Mouse (Mus musculus): ENCODE measurements at regions not wholly inside any gene's neighbourhood (a gene's known extent, or its start where the extent isn't known, plus 50 kb on each side); places are given as distances from the start of the nearest gene placed in this dataset.

DNA sequence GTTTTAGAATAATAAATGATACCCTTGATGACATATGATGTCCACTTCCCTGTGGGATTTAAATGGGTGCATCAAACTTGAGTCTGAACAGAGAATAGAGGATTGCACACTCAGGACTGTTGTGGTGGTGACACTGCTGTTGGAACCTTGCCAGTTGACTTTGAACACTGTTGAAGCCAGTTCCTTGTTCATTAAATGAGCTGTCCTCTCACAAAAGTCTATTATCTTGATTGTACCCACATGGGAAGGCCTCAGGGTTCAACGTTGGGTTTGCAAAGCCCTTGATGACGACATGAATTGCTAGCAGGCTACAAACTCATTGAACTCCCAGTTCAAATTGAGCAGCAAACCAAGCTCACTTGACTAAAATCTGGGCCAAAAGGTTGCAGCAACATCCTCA lies 237.3 kb upstream of the Atp2b1 start:
- Histone ChIP-seq H3K36me3 (replicated peaks) (no peaks in the 10 kb centered on the region), H3K9me3 (no peaks in the 10 kb centered on the region), H3K4me1 (no peaks in the 10 kb centered on the region), H3K4me3 (no peak overlapping the region), H3K27me3 (ENCODE audit: poor library complexity, severe bottlenecking) (no peaks in the 10 kb centered on the region), H3K27ac (no peak overlapping the region)
- no peak for DNase-seq (ENCODE audit: extremely low spot score, low spot score)
- 85% methylated on average over 2 of the region's 2 CpGs for WGBS

DNA sequence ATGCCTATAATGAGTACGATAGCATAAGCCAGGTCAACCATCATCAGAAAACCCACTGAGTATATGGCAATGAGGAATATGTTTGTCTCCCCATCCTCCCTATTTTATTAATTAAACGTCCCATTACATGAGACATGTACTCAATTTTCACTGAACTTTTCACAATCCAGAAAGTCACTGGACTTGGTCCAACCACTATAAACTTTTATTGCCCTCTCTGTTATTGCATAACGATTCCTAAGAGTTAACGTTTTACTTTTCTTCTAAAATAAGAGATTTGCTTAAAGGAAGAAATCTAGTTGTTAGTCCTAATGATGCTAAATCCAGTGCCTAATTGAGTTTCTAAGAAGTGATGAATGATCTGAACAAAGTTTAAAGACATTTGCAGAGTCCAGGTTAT lies 236.0 kb upstream of the Atp2b1 start:
- whole genome bisulfite sequencing, result 92% methylated on average over 4 of the region's 4 CpGs
- H3K4me1 ChIP-seq, result no peaks in the 10 kb centered on the region
- H3K27ac ChIP-seq, result no peak overlapping the region
- no peaks in the 10 kb centered on the region for H3K36me3 ChIP-seq (replicated peaks)
- no peak overlapping the region for H3K4me3 ChIP-seq
- no peaks in the 10 kb centered on the region for H3K9me3 ChIP-seq
- no peaks in the 10 kb centered on the region for H3K27me3 ChIP-seq (ENCODE audit: poor library complexity, severe bottlenecking)
- no peak for DNase-seq (ENCODE audit: extremely low spot score, low spot score)

DNA sequence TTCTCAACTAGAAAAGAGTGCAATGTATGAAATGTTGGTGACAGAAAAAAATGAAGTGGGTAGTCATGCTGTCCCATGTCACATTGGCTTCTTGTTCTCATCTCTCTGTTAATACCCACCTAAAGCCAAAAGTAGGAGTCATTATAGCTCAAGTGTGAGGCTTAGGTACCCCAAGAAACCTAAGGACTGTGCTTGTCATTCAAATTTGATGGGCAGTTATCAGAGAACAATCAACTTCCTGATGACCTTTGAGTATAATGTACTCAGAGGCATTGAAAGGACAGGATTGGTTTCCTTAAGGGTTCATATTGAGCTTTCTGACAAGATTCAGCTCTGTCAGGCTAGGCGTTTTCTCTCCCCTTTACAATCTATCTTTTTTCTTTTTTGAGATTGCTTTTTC lies 231.8 kb upstream of the Atp2b1 start:
- no peaks in the 10 kb centered on the region for H3K9me3 ChIP-seq
- H3K4me1 ChIP-seq, result peaks cover 11% of the 10 kb centered on the region; the same call in 1 of the 2 replicates
- no peak overlapping the region for H3K4me3 ChIP-seq
- no peak for DNase-seq (ENCODE audit: extremely low spot score, low spot score)
- no peak overlapping the region for H3K27ac ChIP-seq
- no peaks in the 10 kb centered on the region for H3K36me3 ChIP-seq (replicated peaks)
- WGBS, result 92% methylated on average over 1 of the region's 1 CpGs
- H3K27me3 ChIP-seq (ENCODE audit: poor library complexity, severe bottlenecking), result no peaks in the 10 kb centered on the region

DNA sequence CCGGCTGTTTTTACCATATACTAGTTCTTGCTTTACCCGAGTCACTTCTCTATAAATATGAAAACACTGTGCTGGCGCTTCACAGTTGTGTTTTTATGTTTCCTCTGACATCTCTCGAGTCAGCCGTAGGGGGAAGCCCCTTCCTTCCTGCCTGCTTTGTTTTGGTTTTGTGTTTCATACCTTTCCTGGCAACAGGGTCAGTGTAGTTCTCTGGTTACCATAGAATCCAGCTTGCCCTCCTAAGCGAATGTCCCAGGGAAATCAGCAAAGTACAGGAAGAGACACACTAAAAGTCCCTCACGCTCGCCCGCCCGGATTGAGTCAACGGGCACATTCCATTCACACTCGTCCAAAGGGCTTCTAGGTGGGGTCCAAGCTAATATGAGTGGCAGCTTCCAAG lies 230.0 kb upstream of the Atp2b1 start:
- Histone ChIP-seq H3K27ac (0 out of 2 replicates have a peak overlapping the region, but pooled peaks have one; percentile 15), H3K4me1 (peaks cover 11% of the 10 kb centered on the region; the same call in 1 of the 2 replicates), H3K27me3 (ENCODE audit: poor library complexity, severe bottlenecking) (no peaks in the 10 kb centered on the region), H3K9me3 (no peaks in the 10 kb centered on the region), H3K4me3 (no peak overlapping the region), H3K36me3 (replicated peaks) (no peaks in the 10 kb centered on the region)
- DNase-seq (ENCODE audit: extremely low spot score, low spot score), result peak; percentile 15
- 59% methylated on average over 12 of the region's 12 CpGs for WGBS

DNA sequence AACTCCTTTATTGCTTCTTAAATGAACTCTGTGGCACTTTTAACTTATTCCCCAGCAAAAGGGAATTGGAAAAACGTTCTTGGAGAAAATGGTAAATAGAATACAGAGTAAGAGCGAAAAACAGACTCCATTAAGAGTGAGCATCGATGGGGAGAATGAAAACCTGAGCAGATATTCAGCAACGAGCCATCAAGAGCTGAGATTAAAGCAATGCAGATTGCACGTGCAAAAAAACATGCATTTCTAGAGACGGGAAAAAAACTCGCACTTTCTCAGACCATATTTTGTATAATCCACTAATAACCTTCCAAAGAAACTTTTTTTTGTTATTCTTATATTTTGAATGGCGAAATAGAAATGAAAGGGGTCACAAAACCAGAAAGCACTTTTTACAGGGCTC lies 229.5 kb upstream of the Atp2b1 start:
- Histone ChIP-seq H3K4me3 (no peak overlapping the region), H3K36me3 (replicated peaks) (no peaks in the 10 kb centered on the region), H3K27me3 (ENCODE audit: poor library complexity, severe bottlenecking) (no peaks in the 10 kb centered on the region), H3K4me1 (peaks cover 11% of the 10 kb centered on the region; the same call in 1 of the 2 replicates), H3K9me3 (no peaks in the 10 kb centered on the region), H3K27ac (0 out of 2 replicates have a peak overlapping the region, but pooled peaks have one; percentile 15)
- 83% methylated on average over 8 of the region's 8 CpGs for WGBS
- DNase-seq (ENCODE audit: extremely low spot score, low spot score), result no peak

DNA sequence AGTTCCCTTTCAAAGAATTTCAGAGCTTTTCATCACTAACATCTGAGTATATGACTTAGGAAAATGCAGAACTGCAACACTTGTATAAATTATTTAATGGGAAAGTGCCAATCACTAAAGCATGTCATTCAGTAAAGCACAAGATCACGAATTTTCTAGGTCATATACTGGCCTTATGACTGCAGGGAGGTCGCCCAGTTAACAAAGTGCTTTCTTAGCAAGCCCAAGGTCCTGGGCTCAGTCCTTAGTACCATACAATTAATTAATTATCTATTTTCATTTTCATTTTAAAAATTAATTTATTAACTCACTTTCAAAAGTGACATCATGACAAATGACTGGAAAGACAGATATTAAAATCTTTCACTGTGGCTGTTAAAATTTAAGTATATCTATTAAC lies 228.5 kb upstream of the Atp2b1 start:
- WGBS, result 80% methylated on average over 2 of the region's 2 CpGs
- Histone ChIP-seq H3K36me3 (replicated peaks) (no peaks in the 10 kb centered on the region), H3K4me3 (no peak overlapping the region), H3K27me3 (ENCODE audit: poor library complexity, severe bottlenecking) (no peaks in the 10 kb centered on the region), H3K27ac (no peak overlapping the region), H3K9me3 (no peaks in the 10 kb centered on the region), H3K4me1 (peaks cover 11% of the 10 kb centered on the region; the same call in 1 of the 2 replicates)
- no peak for DNase-seq (ENCODE audit: extremely low spot score, low spot score)

DNA sequence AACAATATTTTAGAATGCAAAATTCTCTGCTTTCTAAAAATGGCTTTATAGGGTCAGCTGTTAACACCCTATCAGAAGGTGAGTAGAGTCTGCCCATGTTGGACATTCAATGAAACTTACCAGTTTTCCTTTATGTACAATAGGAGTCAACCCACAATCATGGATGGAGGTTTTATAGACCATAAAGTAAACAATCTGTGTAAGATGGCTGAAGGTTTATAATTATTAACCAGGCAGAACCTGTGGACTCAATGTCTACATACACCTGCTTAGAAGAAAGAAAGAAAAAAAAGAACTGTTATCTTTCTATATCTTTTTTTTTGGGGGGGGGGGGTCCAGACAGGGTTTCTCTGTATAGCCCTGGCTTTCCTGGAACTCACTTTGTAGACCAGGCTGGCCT lies 227.8 kb upstream of the Atp2b1 start:
- H3K36me3 ChIP-seq (replicated peaks), result no peaks in the 10 kb centered on the region
- no peak for DNase-seq (ENCODE audit: extremely low spot score, low spot score)
- H3K27ac ChIP-seq, result no peak overlapping the region
- no peak overlapping the region for H3K4me3 ChIP-seq
- peaks cover 11% of the 10 kb centered on the region; the same call in 1 of the 2 replicates for H3K4me1 ChIP-seq
- H3K27me3 ChIP-seq (ENCODE audit: poor library complexity, severe bottlenecking), result no peaks in the 10 kb centered on the region
- H3K9me3 ChIP-seq, result no peaks in the 10 kb centered on the region

DNA sequence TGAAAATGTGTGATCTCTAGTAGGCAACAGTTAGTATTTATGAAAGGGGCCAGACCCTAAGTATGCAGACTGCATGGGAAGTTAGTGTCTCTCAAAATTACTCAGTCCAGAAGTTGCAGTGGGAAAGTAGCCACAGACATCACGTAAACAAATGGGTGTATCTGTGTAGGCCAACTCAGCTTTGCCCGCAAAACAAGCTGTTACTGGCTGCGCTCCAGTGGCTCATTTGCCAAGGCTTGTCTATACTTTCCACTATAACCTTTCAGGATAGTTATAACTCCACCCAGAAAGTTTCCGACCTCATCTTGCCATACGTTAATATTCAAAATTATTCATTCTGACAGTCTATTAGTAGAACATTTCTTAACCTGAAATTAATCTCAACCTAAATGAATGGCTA lies 222.4 kb upstream of the Atp2b1 start:
- no peaks in the 10 kb centered on the region for H3K27me3 ChIP-seq (ENCODE audit: poor library complexity, severe bottlenecking)
- H3K9me3 ChIP-seq, result no peaks in the 10 kb centered on the region
- WGBS, result 97% methylated on average over 5 of the region's 5 CpGs
- no peak for DNase-seq (ENCODE audit: extremely low spot score, low spot score)
- no peaks in the 10 kb centered on the region for H3K36me3 ChIP-seq (replicated peaks)
- no peak overlapping the region for H3K27ac ChIP-seq
- no peaks in the 10 kb centered on the region for H3K4me1 ChIP-seq
- H3K4me3 ChIP-seq, result no peak overlapping the region

DNA sequence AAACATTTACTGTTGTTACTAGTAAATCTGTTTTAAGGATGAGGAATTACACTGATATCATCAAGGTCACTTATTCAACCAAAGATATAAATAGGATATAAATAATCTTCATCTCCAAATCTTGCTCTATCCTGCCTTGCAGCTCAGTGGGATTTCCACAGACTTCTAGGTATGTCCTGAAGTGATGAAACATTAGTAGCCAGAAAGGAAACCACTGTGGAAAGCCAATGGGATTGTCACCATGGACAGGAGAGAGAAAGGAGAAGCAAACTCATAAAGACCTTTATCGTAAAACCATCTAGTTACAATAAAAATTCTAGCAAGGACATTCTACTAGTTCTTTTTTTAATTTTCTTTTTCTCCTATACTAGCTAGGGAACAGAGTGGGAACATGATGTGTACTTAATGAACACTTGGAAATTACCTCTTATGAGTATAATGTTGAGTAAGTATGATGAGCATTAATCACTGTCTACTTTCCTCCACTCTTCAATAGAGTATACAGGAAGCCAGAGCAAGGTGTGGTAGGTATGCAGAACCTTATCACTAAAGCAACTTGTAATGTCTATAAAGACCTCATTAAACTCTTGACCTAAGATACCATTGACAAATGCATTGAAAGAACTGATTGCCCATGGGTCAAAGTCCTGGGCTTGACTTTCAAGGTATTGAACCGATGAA lies 219.4 kb upstream of the Atp2b1 start:
- WGBS, result 96% methylated on average over 2 of the region's 2 CpGs
- Histone ChIP-seq H3K27me3 (ENCODE audit: poor library complexity, severe bottlenecking) (no peaks in the 10 kb centered on the region), H3K4me1 (no peaks in the 10 kb centered on the region), H3K4me3 (no peak overlapping the region), H3K27ac (no peak overlapping the region), H3K36me3 (replicated peaks) (no peaks in the 10 kb centered on the region), H3K9me3 (no peaks in the 10 kb centered on the region)
- no peak for DNase-seq (ENCODE audit: extremely low spot score, low spot score)

DNA sequence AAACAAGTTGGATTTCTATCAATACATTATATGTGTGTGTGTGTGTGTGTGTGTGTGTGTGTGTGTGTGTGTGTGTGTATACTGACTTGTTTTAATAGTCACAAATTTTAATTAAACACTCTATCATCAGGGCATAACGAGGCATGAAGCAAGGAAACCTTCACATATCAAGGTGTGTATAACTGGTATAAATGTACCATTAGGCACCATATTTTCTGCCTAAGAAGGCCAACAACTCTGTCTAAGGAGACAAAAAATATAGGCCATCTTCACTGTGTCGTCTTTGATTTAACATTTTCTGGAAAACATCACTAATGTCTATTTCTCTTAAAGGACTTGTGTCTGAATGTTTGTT lies 218.9 kb upstream of the Atp2b1 start:
- DNase-seq (ENCODE audit: extremely low spot score, low spot score), result no peak
- Histone ChIP-seq H3K9me3 (no peaks in the 10 kb centered on the region), H3K27me3 (ENCODE audit: poor library complexity, severe bottlenecking) (no peaks in the 10 kb centered on the region), H3K4me3 (no peak overlapping the region), H3K27ac (no peak overlapping the region), H3K36me3 (replicated peaks) (no peaks in the 10 kb centered on the region), H3K4me1 (no peaks in the 10 kb centered on the region)
- WGBS, result 88% methylated on average over 2 of the region's 2 CpGs

DNA sequence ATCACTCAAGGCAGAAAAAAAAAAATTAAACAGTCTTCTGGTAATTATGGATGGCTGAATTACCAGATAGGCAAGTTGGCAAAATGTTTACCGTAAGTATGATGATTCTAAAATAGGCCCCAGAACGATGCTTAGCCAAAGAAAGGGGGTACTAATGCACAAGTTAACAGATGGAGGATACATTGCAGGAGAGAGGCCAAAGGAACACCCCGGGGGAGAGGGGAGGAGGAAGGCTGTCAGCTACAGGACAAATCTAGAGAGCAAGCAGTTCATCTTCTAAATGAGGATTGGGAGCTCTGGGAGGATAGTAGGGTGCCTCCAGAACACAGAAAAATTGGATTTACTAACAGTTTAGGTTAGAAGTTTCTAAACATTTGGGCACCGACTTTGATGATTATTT lies 216.3 kb upstream of the Atp2b1 start:
- no peaks in the 10 kb centered on the region for H3K9me3 ChIP-seq
- H3K27me3 ChIP-seq (ENCODE audit: poor library complexity, severe bottlenecking), result no peaks in the 10 kb centered on the region
- H3K4me3 ChIP-seq, result no peak overlapping the region
- 91% methylated on average over 4 of the region's 4 CpGs for WGBS
- H3K4me1 ChIP-seq, result no peaks in the 10 kb centered on the region
- H3K27ac ChIP-seq, result no peak overlapping the region
- no peaks in the 10 kb centered on the region for H3K36me3 ChIP-seq (replicated peaks)
- DNase-seq (ENCODE audit: extremely low spot score, low spot score), result no peak

DNA sequence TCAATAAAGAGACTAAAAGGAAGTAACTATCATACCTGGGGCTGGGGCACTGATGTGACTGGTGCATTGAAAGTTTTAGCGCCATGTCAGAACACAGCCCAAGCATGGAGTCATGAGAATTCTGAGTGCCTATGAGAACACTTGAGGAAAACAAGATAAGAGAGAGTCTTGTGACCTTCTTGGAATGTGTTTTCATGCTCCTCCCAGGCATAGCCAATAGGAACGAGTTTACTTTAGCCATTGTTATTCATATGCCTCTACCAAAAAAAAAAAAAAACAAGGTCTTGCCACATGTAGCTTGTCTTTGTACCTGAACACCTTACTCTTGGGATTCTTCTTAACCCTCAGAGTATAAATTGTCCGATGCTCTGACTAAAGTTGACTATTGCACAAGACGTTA lies 214.6 kb upstream of the Atp2b1 start:
- Histone ChIP-seq H3K4me3 (no peak overlapping the region), H3K27me3 (ENCODE audit: poor library complexity, severe bottlenecking) (no peaks in the 10 kb centered on the region), H3K36me3 (replicated peaks) (no peaks in the 10 kb centered on the region), H3K27ac (no peak overlapping the region), H3K4me1 (no peaks in the 10 kb centered on the region), H3K9me3 (no peaks in the 10 kb centered on the region)
- WGBS, result 95% methylated on average over 4 of the region's 4 CpGs
- DNase-seq (ENCODE audit: extremely low spot score, low spot score), result no peak

DNA sequence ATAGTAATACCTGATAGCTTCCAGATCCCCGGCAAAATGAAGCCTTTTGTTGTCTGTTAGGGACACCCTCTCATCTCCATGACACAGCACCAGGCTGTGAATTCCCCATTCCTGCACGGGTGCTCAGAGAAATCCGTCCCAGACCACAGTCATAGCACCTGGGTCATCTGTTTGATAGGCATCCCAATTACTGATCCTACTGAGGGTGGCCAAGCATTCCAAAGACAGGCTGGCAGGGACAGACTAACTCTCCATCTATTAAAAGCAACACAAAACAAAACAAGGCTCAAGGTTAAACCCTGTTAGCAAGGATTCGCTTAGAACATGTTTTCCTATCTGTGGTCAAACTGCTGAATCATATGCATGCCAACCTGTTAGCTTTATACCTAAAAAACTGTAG lies 213.8 kb upstream of the Atp2b1 start:
- Histone ChIP-seq H3K4me1 (no peaks in the 10 kb centered on the region), H3K36me3 (replicated peaks) (no peaks in the 10 kb centered on the region), H3K27ac (no peak overlapping the region), H3K9me3 (no peaks in the 10 kb centered on the region), H3K4me3 (no peak overlapping the region), H3K27me3 (ENCODE audit: poor library complexity, severe bottlenecking) (no peaks in the 10 kb centered on the region)
- 79% methylated on average over 4 of the region's 4 CpGs for WGBS
- DNase-seq (ENCODE audit: extremely low spot score, low spot score), result no peak

DNA sequence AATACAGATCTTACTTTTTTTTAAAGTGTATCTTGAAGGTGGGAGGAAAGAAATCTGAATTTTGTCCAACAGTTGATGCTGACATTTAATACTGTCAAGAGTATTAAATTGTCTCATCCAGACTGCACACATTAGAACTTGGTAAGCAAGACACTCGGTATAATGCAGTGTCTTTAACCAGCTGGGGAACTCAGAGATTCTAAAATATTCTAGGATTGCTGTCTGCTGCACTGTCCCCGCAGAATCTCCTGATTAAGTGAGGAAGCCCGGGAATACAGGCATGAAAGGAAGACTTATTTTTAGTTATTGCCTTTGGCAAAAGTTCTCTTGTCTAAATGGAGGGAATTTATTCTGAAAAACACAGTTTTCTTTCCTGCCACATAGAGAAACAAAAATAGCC lies 212.9 kb upstream of the Atp2b1 start:
- no peaks in the 10 kb centered on the region for H3K4me1 ChIP-seq
- 80% methylated on average over 3 of the region's 3 CpGs for WGBS
- no peak overlapping the region for H3K4me3 ChIP-seq
- no peaks in the 10 kb centered on the region for H3K36me3 ChIP-seq (replicated peaks)
- no peak overlapping the region for H3K27ac ChIP-seq
- H3K9me3 ChIP-seq, result no peaks in the 10 kb centered on the region
- no peaks in the 10 kb centered on the region for H3K27me3 ChIP-seq (ENCODE audit: poor library complexity, severe bottlenecking)
- DNase-seq (ENCODE audit: extremely low spot score, low spot score), result no peak

Data from forebrain, embryonic 10.5 days (tissue).